Mouse (Mus musculus) right cerebral cortex, postnatal 14 days (tissue): ENCODE results near the gene Palld.

ENCODE experiments used
- DNase-seq: peaks from one replicate; pipeline ENCODE4 v3.0.0; 2022

Palld gene

DNA sequence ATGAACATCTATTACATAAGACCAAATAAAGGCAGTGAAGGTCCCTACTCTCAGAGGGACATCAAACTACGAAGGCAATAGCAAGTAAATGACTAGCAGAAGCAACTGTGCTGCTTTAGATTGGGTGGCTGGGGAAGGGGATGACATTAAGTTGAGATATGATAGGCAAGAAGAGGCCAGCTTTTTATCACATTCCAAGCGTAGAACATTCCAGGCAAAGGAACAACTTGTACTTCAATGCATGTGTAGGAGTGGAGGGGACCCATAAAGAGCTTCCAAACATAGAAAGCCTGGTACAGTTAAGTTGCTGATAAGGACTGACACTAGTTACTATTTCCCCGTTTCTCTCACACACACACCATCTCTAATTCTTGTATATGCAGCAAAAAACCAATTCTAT, 221.3 kb downstream of the Palld start:
- DNase-seq = no peak

DNA sequence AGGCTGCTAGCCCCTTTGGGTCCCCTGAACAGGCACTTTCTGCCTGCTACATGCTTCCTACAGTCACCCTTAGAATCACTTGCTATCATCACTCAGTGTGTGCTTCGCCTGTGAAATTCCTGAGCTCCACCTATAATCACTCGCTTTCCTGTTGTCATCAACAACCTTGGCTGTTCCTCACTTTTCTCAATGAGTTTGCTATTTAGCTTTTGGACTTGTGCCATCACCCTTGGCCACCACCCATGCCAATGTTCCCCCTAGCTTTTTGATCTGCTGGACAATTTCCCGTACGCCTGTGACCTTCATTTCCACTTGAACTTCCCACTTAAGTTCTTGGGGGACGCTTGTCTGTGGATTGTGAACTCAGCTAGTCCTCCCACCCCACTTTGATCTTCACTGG, 225.3 kb downstream of the Palld start:
- no peak for DNase-seq

DNA sequence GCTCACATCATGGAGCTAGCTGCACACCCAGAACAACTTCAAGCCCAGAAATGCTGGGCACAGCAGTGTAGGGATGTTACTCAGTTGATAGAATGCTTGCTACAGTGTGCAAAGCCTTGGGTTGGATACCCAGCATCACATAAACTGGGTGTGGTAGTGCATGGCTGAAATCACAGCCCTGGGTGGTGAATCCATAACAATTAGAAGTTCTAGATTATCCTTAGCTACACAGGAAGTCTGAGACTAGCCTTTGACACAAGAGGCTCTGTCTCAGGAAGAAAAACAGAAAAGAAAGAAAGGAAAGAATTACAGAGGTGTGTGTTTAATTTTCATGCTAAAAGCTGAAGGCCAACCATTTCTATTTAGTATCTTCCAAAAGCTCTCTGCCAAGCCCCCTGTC, 231.3 kb downstream of the Palld start:
- DNase-seq = no peak

DNA sequence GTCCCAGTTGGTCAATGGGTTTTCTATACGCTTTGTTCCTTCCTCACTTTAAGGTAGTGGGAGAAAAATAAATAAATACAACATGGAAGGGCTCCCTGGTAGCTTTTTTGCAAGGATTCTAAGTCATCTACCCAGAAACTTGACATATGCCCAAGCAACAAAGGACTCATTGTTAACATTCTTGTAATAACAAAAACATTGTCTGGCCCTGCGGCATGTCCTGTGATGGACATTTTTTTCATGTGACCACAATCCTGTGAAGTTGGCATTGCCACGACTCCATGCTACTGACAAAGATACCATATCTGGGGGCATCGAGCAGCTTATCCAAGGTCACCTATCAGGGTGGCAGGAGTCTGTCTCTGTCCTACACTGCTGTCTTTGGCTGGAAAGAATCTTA, 232.1 kb downstream of the Palld start:
- no peak for DNase-seq

DNA sequence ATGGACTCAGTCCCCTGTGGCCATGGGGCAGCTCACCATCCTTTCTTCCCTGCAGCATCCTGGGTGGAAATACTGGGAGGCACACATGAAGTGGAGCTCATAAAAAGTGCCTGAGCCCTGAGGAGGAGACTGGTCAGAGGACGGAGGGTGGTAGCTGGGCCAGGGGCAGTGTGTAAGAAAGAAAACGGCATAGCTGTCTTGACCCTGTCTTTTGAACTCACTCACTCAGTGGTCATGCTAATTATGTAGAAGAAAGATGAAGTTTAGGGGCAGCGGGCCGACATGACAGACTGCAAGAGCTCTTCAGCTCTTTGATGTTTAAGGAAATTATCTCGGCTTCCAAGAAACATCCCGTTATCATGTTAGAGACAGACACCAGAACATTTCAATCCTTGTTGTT, 235.6 kb downstream of the Palld start:
- DNase-seq = no peak

DNA sequence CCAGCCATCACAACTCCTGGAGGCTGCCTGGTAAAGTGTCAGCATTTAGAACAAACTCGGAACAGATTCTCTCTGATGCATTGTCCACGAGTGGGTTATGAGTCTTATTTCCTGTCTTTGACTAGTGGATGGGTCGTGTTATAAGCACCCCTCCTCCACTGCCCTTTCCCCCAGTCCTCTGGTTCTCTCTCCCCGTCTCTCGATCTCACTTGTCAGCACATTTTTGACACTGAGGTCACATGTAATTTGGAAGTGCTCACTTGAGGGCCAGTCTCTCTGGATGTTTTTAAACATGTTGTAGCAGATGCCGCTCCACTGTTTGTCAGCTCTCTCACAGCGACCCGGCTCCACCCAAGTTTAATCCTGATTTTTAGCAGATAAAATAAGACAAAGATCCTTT, 237.5 kb downstream of the Palld start:
- DNase-seq = no peak

DNA sequence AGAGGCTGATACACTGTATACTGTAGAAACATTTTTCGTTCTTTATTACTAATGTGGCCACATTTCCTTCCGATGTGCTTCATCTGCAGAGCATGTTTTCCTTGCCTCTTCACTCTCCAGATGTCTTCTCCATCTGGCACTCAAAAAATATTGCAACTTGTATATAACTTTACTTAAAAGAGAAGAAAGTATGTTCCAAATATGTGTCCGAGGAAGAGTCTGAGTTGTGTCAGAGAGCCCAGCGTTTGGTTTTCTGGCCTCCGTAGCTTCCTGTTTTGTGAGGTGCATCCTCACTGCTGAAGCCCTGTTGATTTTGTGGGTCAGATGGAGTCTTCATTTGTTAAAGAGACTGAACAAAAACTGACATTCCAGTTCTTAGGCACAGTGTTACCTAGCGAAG, 238.3 kb downstream of the Palld start:
- DNase-seq = no peak

DNA sequence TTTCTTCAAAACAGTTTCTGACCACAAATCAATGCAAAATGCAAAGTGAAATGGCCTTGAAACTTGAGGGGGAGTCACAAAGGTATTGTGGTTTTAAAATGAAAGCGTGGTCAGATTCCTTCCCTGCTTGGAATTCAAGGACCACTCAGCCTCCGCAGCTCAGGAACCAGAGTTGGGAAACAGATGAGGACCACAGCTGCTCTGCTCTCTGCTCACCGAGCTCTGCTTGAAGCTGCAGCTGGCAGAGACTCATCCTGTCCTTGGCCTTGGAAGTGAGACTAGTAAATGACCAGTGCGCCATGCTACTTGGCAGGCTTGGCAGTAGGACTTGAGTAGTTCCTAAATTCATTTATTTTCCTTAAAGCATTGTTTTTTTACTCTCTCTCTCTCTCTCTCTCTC, 239.7 kb downstream of the Palld start:
- no peak for DNase-seq

DNA sequence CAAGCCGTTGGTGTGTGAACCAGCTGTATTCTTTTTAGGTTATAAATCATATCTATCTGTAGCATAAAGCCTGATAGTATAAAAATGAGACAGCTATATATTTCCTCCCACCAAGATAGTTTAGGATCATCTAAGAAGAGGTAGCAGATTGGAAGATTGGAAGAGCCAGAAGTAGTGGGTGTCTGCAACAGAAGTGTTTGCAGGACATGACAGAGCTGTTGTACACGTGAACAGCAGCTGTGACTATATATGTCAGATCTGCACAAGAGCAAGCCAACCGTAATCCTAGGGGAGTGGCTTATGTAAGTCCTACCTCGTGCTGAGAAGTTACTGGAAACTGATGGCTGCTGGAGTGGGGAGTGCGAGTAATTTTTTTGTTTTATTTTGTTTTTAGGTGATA, 240.9 kb downstream of the Palld start:
- DNase-seq = no peak

DNA sequence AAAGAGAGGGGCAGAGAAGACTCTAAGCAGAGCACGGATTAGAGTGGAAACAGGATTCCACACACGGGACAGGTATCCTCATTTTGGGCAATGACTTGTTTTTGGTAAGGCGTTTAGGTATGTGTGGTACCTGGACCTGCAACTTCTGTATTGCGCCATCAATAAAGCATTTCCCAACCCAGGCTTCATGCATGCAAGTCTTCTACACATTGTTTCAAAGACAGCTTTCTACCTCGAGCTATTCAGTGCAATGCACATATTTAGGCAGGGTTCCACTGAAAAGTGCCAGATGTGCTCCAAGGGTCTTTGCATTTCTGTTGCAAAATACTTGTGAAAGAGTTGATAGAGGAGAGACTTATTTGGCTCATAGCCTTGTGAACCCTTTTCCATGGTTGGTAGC, 241.5 kb downstream of the Palld start:
- no peak for DNase-seq

DNA sequence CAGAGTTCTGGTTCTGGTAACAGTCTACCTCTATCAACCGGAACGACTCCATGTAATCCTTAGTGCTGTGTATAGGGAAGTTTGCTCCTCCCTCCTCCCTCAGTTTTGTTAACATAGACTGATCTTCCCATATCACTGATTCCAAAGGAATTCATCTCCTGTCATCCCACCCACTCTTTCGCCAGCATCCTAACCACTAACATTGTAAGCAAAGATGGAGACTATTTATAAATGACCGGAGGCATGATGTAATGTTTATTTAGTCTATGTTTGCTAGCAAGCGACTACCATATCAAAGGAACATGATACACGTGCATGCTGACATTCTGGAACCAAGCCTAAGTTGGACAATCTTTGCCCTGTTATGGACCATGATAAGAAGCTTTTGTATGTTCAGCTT, 250.5 kb downstream of the Palld start:
- DNase-seq = no peak

DNA sequence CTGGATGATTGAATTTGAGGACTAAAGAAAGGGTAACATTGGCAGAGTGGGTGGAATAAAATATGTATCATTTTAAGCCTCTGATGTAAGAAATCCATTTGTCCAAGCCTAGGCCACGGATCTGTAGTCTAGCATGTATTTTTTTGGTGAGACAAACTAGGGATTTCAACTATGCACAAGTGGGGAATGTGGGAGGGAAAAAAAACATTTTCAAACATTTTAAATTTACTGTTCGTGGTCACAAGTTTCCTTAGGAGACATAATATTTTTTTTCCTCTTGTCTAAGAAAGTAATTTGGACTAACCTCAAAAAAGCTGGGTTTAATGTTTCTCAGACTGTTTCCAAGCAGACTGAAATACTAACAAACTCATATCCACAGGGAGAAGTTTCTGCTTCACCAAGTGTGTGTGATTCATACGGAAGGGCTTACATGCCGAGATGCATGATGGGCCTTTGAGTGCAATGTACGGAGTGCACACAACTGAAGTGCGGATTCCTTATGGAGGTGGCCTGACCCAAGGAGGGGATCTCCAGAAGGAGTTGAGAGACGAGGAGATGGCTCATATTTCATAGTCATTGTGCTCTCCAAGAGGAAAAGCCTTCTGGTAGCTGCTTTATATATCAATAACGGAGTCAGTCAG, 256.2 kb downstream of the Palld start:
- no peak for DNase-seq

DNA sequence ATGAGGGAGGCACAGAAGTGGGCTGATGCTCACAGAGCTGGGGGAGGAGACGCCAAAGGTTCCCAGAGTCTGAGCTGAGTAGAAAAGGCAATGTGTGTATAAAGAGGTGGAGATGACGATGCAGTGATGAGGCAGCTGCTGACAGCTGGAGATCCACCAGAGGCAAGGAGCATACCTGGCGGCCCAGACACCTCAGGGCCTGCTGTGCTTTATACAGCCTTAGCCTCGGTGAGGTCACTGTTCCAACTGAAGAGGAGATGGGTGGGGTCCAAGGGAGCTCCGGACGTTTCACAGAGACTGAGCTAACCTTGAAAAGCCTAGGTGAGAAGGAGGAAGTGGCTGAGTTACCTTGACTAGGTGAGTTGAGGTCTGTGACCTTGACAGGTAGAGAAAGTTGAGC, 256.8 kb downstream of the Palld start:
- no peak for DNase-seq

DNA sequence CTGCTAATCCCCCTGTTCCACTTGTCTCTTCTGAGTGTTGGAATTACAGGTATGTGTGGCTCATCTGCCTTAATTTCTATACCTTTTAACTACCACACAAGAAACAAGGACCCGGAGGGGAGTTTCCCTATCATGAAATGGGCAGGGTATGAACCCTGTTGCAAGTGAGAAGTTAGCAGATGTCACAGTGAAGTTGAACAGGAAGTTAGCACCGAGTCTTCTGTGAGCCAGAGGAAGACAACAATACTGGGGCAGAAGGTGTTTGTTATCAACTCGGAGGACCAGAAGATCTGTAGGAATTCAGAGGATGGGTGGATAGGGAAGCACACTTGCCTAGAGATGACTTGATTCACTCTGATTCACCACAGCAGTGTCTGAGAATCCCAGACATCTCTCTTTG, 259.3 kb downstream of the Palld start:
- no peak for DNase-seq

DNA sequence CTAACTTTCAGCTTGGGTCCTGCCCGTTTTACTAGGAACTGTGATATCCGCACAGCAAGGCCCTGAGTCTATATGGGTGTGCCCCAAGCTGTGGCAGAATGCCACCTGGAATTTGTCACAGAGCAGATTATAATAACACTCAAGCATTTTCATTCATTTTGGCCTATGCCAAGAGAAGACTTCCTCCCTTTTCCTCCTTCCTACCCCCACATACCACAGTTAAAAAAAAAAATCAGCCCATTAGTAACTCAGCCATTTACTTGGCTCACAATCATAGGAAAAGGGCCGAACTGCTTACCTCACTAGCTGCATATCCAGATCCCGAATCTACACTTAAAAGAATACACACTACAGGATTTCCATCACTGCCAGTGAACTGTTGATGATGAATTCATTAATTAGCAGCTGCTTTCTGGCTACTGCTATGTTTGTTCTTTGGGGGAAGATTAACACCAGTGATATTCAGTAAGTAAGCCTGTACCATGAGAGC, 260.1 kb downstream of the Palld start:
- no peak for DNase-seq

DNA sequence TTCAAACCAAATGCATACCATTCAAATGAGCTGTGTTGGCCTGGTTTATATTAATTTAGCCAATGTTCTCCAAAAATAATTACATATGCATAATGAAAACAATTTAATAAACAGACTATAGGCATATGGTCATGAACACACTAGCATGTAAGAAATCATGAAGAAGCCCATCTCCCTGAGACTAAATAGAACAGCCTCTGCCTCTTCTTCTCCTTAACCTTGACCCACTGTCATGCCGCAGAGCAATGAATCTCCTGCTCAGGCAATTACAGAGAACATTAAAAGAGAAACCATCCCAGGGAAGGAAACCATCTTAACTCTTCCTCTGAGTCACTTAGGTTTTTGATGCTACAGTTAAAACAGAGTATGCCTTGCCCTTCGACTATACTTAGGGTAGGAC, 262.9 kb downstream of the Palld start:
- no peak for DNase-seq

DNA sequence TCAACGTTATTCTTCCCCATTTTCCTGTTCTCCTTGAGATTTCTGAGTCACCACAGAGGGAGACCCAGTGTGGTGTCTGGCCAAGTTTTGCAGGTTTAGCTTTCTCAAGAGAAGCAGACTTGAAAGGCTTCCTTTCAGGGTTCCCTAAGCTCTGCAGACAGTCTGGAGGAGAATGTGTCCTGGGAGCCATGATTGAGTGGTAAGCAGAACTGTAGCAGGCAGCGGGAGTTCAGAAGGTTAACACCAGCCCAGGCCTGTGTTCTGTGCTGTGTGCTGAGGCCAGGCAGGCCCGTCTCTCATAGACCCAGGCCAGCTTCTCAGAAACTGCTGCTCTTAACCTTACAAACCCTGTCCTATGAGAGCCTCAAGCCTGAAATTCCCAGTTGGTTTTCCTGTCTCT, 263.5 kb downstream of the Palld start:
- no peak for DNase-seq

DNA sequence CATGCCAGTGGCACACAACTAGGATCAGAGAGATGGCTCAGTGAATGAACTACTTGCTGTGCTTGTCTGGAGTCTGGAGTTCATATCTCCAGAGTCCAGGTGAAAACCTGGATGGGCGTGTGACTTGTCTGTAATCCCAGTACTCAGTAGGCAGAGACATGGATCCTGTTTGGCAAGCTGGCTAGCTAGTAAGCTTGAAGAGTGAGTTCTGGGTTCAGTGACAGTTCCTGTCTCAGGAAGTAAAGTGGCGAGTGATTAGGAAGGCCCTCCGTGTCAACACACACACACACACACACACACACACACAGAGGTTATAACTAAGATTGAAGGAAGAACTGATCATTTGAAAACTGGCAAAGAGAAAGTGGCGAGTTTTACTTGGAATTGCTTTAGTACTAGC, 264.8 kb downstream of the Palld start:
- no peak for DNase-seq

DNA sequence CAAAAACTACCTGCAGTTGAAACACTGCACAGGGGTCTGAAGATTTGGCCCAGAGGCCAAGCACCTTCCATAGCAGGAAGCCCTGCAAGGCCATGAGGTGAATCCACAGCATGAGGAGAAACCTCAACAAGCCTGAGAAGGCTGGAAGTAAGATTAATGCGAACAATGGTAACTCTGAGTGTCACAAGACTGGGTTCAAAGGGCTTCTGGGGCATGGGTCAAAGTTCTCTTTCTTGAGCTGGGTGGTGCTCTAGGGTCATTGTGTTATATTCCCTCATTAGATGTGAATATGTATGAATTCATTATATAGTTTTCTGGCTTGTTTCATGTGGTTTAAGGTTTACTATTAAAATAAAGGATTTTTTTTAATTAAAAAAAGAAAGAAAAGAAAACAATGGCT, 267.7 kb downstream of the Palld start:
- DNase-seq = no peak

DNA sequence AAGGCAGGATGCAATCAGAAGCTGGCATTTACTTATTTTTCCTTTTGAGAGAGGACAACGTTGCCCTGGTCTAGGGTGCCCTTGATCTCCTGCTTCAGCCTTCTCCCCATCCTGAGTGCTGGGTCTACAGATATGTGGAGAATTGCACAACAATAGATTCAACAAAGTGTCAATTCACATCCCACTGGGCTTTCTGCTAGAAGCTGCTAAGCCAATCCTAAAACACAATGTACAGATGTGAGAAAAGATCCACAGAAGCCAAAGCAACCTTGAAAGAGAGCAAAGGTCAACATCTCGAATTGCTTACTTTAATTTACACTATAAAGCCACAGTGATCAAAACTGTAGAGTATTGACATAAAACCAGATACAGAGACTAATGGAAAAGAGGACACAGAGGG, 270.2 kb downstream of the Palld start:
- no peak for DNase-seq

DNA sequence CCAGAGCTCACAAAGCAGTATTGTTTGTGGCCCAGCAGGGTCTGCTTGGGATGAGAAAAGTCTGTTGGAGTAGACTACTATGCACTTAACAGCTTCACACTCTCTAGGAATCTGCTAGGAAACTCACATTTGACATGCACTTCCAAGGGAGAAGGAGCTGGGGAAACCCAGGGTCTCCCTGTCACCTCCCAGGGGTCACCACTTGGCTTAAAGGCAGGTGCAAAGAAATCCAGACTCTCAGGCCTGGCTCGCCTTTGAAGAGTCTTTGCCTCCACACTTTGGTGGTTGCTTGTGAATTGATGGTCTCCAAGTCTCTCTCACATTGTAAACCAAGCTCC, 272.9 kb downstream of the Palld start:
- no peak for DNase-seq

DNA sequence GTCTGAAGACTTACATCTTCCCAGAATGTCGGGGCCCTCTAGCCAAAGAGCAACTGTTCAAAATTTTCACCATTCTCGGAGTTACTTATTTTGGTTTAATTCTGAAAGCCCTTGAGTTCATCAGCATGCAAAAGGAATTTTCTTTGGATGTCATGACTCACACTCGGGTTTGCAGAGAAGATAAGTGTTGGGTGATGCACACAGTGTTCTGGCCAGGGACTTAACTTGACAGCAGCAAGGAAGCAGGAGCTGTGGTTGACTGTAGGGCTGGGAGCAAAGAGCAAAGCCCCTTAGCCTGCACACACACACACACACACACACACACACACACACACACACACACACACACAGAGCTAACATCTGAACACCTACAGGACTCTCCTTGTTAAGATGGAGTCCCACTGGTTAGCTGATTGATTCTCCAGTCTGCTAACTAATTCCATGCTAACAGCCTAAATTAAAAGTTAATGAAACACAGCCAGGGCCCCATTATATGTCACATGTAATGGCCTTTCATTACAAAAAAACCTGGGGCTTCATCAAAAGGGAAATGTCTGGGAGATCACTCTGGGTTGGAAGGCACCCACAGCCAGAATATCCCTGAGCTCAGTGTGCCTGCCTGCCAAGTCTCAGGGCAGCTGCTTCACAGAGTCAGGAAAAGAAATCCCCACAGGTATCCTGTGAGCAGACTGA, 273.4 kb downstream of the Palld start:
- no peak for DNase-seq

DNA sequence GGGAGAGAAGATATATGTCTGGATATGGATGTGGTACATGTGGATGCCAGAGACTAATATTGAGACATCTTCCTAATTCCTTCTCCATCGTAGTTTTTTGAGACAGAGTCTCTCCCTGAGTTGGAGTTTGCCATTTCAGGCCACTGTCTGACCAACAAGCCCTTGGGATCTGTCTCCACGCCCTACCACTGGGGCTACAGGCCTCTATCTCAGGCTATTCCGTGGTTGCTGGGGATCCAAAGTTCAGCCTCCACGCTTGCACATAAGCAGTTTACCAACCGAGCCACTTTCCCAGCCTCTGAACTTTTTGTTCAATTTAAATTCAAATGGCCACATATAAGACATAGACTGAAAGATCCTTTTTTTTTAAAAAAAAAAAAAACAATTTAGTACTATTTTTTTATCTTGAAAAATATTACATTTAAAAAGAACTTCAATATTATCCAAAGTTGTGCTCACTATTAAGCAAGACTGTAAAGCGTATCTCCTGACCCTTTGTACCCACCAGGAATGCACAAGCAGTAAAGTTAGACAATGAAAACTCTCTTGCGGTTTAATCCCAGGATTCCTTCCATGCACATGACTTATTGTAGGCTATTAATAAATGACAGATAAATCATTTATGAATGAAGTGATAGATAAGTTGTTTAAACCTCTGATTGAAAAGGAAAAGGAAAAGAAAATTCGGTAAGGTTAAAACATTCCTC, 276.1 kb downstream of the Palld start:
- no peak for DNase-seq

DNA sequence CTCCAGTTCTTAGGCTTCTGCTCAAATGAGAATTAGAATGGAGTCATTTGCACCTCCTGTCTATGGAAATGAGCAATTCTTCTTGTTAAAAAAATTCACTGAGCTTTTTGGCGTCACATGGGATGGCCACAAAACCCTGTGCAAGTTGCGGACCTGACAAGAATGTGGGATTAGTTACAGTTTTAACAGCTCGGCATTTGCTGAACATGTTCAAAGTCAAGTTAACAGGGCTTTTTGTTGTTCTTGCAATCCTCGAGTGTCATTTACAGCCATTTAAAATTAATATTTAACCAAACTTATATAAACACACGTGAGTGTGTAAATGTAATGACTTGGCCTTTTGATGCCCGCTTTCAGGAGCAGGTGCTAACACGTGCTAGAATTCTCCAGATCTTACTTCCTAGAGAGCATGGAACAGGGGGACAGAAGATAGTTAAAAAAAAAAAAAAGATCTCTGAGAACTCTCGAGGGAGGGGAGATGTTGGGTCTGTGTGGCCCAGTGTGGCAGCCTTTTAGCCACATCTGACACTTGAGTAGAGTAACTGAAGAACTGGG, 276.8 kb downstream of the Palld start:
- no peak for DNase-seq
